Mouse (Mus musculus): Measurements from ENCODE around the gene Serpina3c. TPM values are rescaled to one million over a fixed set of nuclear protein-coding genes. Genes with fewer than 3 reads are reported as not detected.

Gene Serpina3c
- total and polyA plus RNA-seq, 2 experiments from 2014 or later = 0.09 TPM; not detected in 1

DNA sequence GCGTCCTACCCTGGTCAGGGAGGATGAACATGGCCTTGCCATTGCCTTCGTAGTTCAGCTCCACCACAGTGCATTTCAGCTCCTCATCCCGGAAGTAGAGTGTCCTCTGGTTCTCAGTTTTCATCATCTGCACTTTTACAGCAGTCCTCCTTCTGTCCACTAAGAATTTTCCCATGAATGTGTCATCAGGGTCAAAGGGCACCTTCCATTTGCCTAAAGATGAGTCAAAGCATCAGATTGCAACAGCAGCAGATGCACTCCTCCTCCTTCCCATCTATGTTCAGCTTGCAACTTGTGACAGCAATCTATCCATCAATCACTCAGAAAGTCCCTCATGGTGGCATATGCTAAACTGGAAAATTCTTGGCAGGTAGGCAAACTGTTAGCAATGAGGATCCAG, 22.0 kb upstream of the Serpina3c start:
- WGBS = 83% methylated on average over 3 of the region's 3 CpGs
- DNase-seq (ENCODE audit: low spot score) = no peak
- Histone ChIP-seq H3K27ac (no peak overlapping the region), H3K9ac (replicated peaks; ENCODE audit: low read length) (no peak overlapping the region), H3K27me3 (ENCODE audit: insufficient read depth, low read length) (no peaks in the 10 kb centered on the region), H3K36me3 (ENCODE audit: insufficient read depth, low read length) (no peaks in the 10 kb centered on the region), H3K9me3 (ENCODE audit: low read length) (no peaks in the 10 kb centered on the region), H3K4me2 (ENCODE audit: low read depth, low read length) (no peak overlapping the region), H3K4me1 (ENCODE audit: insufficient read depth, low read length) (no peaks in the 10 kb centered on the region), H3K4me3 (ENCODE audit: low read length) (no peak overlapping the region)
- no peak for ATAC-seq
- no peak for TF ChIP-seq CTCF (IDR thresholded peaks at IDR 0.05; ENCODE audit: low read depth)

DNA sequence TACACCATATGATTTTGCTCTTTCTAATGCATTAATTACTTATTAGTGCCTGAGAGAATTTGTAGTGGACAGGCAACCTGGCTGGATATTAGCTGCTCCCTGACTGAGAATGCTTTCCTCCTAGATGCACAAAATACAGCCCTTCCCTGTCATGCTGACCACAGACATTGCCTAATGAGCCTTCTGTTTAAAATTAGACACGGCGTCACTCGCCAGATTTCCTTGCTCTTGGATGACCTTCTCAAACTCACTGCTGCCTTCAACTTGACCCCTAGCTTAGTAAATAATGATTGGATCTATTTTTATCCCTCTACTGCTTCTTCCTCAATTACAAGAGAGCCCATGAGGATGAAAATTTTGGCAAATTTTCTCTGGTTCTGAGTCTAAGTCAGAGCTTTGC, 21.1 kb upstream of the Serpina3c start:
- Histone ChIP-seq H3K9ac (replicated peaks; ENCODE audit: low read length) (no peak overlapping the region), H3K36me3 (ENCODE audit: insufficient read depth, low read length) (no peaks in the 10 kb centered on the region), H3K4me2 (ENCODE audit: low read depth, low read length) (no peak overlapping the region), H3K4me1 (ENCODE audit: insufficient read depth, low read length) (no peaks in the 10 kb centered on the region), H3K27ac (no peak overlapping the region), H3K9me3 (ENCODE audit: low read length) (no peaks in the 10 kb centered on the region), H3K27me3 (ENCODE audit: insufficient read depth, low read length) (no peaks in the 10 kb centered on the region), H3K4me3 (ENCODE audit: low read length) (no peak overlapping the region)
- no peak for TF ChIP-seq CTCF (IDR thresholded peaks at IDR 0.05; ENCODE audit: low read depth)
- 81% methylated on average over 3 of the region's 3 CpGs for WGBS
- ATAC-seq (no peak), DNase-seq (ENCODE audit: low spot score) (no peak)

DNA sequence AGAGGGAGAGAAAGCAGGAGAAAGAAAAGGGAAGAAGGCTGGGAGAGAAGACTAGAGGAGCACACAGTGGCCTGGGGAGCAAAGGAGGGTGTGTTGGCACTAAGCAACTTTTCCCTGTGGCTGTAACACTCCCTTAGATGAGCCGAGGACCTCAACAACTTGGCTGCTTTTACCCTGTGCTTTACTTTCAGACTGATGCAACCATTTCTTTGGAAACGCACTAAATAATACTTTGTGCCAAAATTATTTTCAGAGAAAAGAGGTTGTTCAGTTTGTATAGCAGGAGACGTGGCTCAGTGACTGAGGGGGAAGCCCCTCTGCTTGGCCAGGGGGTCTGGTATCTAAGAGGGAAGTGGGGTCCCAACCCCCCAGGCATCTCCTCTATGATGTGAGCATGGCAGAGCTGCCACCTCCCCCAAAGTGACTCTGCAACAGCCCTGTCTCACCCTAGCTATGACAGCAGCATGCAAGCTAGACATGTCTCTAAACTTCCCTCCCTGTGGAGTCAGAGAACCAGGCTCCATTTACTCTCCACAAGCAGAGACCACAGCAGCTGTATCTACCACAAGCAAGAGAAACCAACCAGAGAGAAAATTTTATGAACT, 527 bp downstream of the Serpina3c start:
- H3K27me3 ChIP-seq (ENCODE audit: insufficient read depth, low read length) = no peaks in the 10 kb centered on the region
- no peak overlapping the region for H3K4me3 ChIP-seq (ENCODE audit: low read length)
- 80% methylated on average over 3 of the region's 3 CpGs for WGBS
- H3K27ac ChIP-seq = no peak overlapping the region
- no peaks in the 10 kb centered on the region for H3K4me1 ChIP-seq (ENCODE audit: insufficient read depth, low read length)
- no peak for TF ChIP-seq CTCF (IDR thresholded peaks at IDR 0.05; ENCODE audit: low read depth)
- H3K4me2 ChIP-seq (ENCODE audit: low read depth, low read length) = no peak overlapping the region
- H3K9ac ChIP-seq (replicated peaks; ENCODE audit: low read length) = no peak overlapping the region
- DNase-seq (ENCODE audit: low spot score) (no peak), ATAC-seq (no peak)
- no peaks in the 10 kb centered on the region for H3K36me3 ChIP-seq (ENCODE audit: insufficient read depth, low read length)
- H3K9me3 ChIP-seq (ENCODE audit: low read length) = no peaks in the 10 kb centered on the region

DNA sequence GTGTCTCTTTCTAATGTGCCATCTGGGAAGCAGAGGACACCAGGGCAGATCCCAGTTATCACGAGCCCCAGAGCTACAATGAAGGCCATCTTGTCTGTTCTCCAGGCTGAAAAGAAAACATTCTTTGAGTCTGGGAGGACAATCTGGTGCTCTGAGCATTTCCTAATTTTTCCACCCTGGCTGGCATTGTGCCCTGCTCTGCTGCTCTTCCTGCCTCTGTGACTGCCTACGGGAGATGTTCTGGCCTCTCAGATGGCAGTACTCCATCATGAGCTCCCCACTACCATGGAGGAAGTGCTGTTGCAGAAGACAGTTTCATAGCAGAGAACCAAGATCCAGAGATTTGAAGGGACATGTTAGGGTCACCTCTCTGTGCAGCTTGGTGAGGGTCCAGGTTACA, 1.7 kb downstream of the Serpina3c start:
- Histone ChIP-seq H3K27me3 (ENCODE audit: insufficient read depth, low read length) (no peaks in the 10 kb centered on the region), H3K4me2 (ENCODE audit: low read depth, low read length) (no peak overlapping the region), H3K9me3 (ENCODE audit: low read length) (no peaks in the 10 kb centered on the region), H3K4me3 (ENCODE audit: low read length) (no peak overlapping the region), H3K27ac (no peak overlapping the region), H3K36me3 (ENCODE audit: insufficient read depth, low read length) (no peaks in the 10 kb centered on the region), H3K9ac (replicated peaks; ENCODE audit: low read length) (no peak overlapping the region), H3K4me1 (ENCODE audit: insufficient read depth, low read length) (no peaks in the 10 kb centered on the region)
- 70% methylated on average over 2 of the region's 2 CpGs for WGBS
- no peak for DNase-seq (ENCODE audit: low spot score)
- no peak for TF ChIP-seq CTCF (IDR thresholded peaks at IDR 0.05; ENCODE audit: low read depth)
- no peak for ATAC-seq

DNA sequence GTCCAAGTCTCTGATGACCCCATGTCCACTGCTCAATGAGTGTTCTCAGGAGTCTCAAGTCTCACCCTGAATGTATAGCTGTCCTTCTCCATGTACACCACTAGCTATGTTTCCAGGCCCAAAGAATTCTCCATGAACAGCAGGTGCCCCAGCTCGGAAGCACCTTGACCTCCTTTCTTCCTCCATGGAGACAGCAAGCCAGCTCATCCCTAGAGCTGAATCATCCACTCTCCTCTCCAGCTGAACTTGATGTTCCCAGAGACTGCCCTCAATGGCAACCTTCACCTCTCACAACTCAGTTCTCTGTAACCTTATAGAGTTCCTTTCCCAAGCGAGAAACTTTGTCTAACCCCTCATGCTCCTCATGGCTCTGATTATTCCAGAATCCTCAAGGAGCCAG, 8.1 kb downstream of the Serpina3c start:
- Histone ChIP-seq H3K27me3 (ENCODE audit: insufficient read depth, low read length) (no peaks in the 10 kb centered on the region), H3K27ac (no peak overlapping the region), H3K4me2 (ENCODE audit: low read depth, low read length) (no peak overlapping the region), H3K4me3 (ENCODE audit: low read length) (no peak overlapping the region), H3K9me3 (ENCODE audit: low read length) (no peaks in the 10 kb centered on the region), H3K36me3 (ENCODE audit: insufficient read depth, low read length) (no peaks in the 10 kb centered on the region), H3K9ac (replicated peaks; ENCODE audit: low read length) (no peak overlapping the region), H3K4me1 (ENCODE audit: insufficient read depth, low read length) (no peaks in the 10 kb centered on the region)
- no peak for TF ChIP-seq CTCF (IDR thresholded peaks at IDR 0.05; ENCODE audit: low read depth)
- 88% methylated on average over 2 of the region's 2 CpGs for WGBS
- no peak for ATAC-seq
- DNase-seq (ENCODE audit: low spot score) = no peak

DNA sequence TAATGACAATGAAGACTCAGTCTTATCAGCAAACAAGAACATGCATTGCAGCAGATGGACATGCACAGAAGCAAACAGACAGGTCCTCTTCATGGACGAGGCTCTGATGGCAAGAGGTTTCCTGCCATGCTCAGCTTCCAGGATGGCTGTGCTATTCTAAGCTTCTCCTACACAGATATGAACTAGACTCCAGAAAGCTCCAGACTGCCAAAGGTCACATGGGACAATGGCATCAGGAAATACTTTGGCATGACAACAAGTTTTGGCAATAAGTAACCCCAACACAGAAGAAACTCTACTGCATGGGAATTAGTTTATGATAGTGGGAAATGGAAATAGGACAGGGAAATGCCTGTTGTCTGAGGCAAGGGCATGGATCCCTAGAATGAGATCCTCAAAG, 10.4 kb downstream of the Serpina3c start:
- 76% methylated on average over 1 of the region's 1 CpGs for WGBS
- ATAC-seq (no peak), DNase-seq (ENCODE audit: low spot score) (no peak)
- H3K4me2 ChIP-seq (ENCODE audit: low read depth, low read length) = no peak overlapping the region
- H3K36me3 ChIP-seq (ENCODE audit: insufficient read depth, low read length) = no peaks in the 10 kb centered on the region
- H3K9ac ChIP-seq (replicated peaks; ENCODE audit: low read length) = no peak overlapping the region
- H3K4me1 ChIP-seq (ENCODE audit: insufficient read depth, low read length) = no peaks in the 10 kb centered on the region
- no peak overlapping the region for H3K27ac ChIP-seq
- H3K27me3 ChIP-seq (ENCODE audit: insufficient read depth, low read length) = no peaks in the 10 kb centered on the region
- no peaks in the 10 kb centered on the region for H3K9me3 ChIP-seq (ENCODE audit: low read length)
- no peak for TF ChIP-seq CTCF (IDR thresholded peaks at IDR 0.05; ENCODE audit: low read depth)
- no peak overlapping the region for H3K4me3 ChIP-seq (ENCODE audit: low read length)

DNA sequence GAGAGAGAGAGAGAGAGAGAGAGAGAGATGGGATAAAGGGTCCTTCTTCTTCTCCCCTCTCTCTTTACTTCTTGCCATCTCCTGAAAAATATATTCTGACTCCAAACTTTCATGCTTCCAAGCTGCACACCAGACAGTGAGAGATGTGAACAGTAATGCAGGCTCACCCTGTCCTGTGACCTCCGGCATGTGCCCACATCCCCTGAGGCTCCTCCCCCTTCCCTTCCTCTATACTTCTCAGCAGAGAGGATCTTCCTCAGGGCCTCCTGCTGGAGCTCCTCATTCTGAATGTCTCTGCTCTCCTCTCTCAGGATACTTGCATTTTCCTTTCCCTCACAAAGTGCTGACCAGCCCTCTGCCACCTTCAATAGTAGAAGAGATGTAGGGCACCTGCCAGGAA, 11.2 kb downstream of the Serpina3c start:
- Histone ChIP-seq H3K4me2 (ENCODE audit: low read depth, low read length) (no peak overlapping the region), H3K9ac (replicated peaks; ENCODE audit: low read length) (no peak overlapping the region), H3K4me1 (ENCODE audit: insufficient read depth, low read length) (no peaks in the 10 kb centered on the region), H3K36me3 (ENCODE audit: insufficient read depth, low read length) (no peaks in the 10 kb centered on the region), H3K27ac (no peak overlapping the region), H3K4me3 (ENCODE audit: low read length) (no peak overlapping the region), H3K9me3 (ENCODE audit: low read length) (no peaks in the 10 kb centered on the region), H3K27me3 (ENCODE audit: insufficient read depth, low read length) (no peaks in the 10 kb centered on the region)
- WGBS = 59% methylated on average over 1 of the region's 1 CpGs
- no peak for ATAC-seq
- TF ChIP-seq CTCF (IDR thresholded peaks at IDR 0.05; ENCODE audit: low read depth) = no peak
- DNase-seq (ENCODE audit: low spot score) = no peak
